Mouse (Mus musculus) left cerebral cortex, postnatal 36 days (tissue): Measurements from ENCODE around the gene Cdc42se2. TPM values are rescaled to one million over a fixed set of nuclear protein-coding genes. Genes with fewer than 3 reads are reported as not detected.

Source experiments
- DNase-seq, 2 experiments: peaks; one replicate each; pipeline ENCODE4 v3.0.0; 2021 to 2022; ENCODE audit warnings: low spot score in 2 of 2, mixed read lengths in 1 of 2
- intact Hi-C: fragments of 180-260 bp; cut with DNase I; formaldehyde crosslinking; loops from one replicate; pipeline ENCODE4 v1.15.1; 2025
- total RNA-seq, 2 experiments: library from RNA; stranded (reverse); gene quantifications; 2 replicates each; pipeline ENCODE4 v1.2.3; 2021

Gene Cdc42se2
- total RNA-seq = 100 to 1,000 TPM; 130 to 148 TPM

DNA sequence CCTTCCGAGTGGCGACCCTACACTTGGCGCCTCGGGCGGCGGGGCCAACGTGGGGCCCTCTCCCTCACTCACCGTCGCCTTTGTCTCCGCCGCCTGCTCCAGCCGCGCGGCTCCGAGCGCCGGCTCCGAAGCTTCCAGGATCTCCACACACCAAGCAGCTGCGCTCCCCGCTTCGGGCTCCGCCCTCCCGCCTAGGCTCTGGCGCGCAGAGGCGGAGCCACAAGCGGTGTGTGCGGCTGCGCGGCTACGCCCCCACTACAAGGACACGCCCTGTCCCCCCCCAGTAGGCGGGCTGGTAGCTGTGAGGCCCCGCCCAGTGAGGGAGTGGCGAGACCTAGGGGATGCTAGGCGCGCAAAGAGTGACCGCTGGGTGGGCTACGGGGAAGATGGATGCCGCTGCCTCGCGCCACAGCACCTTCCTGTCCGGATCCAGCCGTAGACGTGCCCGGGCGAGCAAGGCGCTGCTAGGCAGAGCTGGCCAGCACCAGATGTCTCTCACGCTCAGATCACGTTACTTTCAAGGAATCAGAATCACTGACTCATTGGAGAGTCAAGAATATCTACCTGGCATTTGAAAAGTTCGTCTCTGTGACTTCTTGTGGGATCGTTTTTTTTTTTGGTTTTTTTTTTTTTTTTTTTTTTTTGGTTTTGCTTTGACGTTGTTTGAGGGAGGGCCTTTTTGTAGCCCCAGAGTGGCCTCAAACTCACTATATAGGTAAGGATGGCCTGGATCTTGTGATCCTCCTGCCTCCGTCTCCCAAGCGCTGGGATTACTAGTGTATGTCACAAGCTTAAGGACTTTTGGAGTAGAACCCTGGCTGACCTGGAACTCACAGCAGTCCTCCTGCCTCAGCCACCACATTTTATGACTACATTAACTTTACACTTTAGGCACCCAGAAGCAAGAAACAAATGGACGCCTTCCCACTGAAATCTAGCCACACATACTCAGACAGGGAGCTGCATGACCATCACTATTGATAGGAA, at the start of gene Cdc42se2:
TSS of gene Cdc42se2 (minus strand) at position 188 of the 987 bp plus-strand sequence.
- intact Hi-C loops = loop anchor here (2.0 to 5.0 kb wide), 3 partner anchors 60 to 80 kb away; partner anchors contain the start of gene Lyrm7
- DNase-seq = peak; percentile 96

DNA sequence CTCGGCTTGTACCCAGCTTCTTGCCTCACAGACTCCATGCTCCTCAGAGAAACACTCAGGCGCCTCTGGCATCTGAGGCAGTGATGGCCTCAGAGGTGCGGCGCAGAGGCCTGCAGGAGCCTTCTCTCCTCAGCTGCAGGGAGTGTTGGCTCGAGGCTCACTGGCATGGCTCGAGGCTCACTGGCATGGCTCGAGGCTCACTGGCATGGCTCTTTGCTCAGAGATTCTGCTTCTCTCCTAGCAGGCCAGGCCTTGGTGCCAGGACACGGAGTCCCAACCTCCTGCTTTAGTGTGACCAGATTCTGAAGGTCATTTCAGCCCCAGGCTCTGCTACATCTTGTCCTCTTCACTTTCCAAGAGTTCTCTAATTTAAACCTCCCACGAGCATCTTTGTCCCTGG, 48.6 kb upstream of the Cdc42se2 start:
- peak in 1 of 2 experiments; percentile 25 for DNase-seq
- intact Hi-C loops = no loop called here

GRCm38 (mm10) chr11:54834596-54834995, 47.1 kb upstream of the Cdc42se2 start:
- no peak for DNase-seq
- intact Hi-C loops = no loop called here

DNA sequence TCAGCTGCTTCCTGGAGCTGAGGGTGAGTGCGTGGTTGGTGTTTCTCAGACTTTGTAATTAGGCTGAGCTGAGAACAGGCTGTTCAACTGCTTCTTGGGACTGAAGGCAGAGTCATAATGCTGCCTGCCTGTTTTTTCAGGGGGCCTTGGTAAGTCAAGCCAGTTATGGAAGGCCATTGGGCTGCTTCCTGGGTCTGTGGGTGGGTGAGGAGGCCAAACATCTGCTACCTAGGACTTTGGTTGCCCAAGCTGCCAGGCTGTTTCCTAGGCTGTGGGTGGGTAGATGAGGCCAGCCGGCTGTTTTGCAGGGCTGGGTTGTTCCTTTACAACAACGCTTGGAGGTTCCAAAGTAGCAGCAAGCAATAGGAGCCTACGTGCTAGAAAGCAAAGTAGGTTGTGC, 46.4 kb upstream of the Cdc42se2 start:
- intact Hi-C loops = loop anchor here (1.0 kb wide), 1 partner anchor 29 kb away; no protein-coding TSS in a partner anchor
- peak; percentile 85 to 89 for DNase-seq

DNA sequence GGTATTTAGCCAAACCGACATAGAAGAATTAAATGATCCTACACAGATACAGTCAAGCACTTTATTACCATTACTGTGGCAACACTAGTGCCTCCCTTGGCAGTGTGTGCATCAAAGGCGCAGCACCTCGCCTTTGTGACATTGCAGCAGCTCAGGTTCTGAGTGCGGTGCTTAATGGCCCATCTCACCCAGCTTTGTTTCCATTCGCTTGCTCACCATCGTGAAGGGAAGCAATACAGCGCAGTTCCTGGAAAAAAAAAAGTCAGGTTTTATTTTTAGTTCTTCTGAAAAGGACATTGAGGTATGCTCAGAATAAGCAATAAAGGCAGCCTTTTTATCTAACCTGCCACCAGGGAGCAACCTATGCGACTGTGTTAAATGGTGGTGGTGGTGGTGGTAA, 39.3 kb upstream of the Cdc42se2 start:
- no peak for DNase-seq
- intact Hi-C loops = no loop called here

DNA sequence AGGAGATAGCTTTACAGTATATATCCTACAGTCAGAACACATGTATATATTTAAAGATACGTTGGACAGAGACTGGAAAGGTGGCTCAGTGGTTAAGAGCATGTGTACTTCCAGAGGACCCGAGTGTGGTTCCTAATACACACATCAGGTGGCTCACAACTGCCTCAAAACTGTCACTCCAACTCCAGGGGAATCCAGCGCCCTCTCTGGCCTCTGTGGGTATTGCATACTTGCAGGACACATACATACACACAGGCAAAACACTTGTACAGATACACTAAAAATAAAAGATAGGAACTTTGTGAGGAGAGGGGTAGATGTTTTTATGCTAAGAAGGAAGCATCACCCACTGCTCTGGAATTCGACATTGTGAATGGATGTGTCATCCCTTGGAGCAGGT, 38.3 kb upstream of the Cdc42se2 start:
- intact Hi-C loops = no loop called here
- DNase-seq = no peak

DNA sequence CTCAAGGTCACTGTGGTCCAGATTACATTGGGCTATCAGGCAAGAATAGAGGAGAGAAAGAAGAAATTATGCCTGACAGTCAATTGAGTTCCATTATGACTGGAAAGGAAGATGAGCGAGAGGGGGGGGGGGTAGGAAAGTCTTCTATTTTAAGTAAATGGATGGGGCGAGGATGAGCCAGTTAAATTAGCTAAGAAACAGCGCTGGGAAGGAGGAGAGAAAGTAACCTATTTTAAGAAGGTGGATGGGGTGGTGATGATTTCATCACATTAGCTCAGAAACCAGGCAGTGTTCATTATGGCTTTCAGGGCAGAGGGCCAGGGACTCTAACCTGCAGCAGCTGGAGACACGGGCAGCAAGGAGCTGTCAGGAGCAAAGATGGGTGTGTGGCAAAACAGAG, 36.0 kb upstream of the Cdc42se2 start:
- peak; percentile 38 to 53 for DNase-seq
- intact Hi-C loops = no loop called here

DNA sequence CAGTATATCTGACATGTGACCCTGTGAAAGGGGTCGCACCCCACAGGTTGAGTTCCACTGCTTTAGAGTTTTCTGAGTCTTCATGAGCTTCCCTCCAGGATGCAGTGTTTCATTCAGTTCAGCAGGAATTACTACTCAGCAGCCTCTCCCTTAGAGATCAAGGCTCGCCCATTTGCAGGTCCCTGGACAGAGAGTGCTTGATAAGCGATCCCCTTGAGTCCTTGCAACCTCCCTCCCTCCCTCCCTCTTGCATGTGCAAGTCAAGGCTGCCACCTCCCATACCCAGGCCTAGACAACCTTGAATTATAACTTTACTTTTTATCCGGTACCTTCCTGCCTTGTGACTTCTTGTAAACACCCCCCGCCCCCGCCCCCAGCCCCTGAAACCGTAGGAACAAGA, 32.0 kb upstream of the Cdc42se2 start:
- DNase-seq = no peak

DNA sequence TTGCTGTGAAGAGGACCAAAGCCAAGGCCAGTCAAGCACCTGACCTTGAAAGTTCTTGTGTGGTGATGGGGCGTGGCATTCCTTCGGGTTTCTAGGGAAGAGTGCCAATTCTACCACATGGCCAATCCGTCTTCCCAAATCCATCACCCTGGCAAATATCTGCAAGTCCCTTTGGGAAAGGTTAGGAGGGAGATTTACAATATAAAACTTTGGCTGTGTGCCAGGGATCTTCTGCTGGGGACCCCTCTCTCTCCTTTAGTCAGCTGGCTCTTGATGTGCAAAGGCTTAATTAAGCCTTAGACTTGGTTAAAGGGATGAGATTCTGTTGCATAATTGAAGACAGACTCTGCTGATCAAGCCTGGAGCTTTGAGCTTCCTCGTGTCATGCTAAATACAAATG, 30.0 kb upstream of the Cdc42se2 start:
- intact Hi-C loops = no loop called here
- DNase-seq = no peak

More for the DNA sequence above, 32.0 kb upstream of the Cdc42se2 start:
- intact Hi-C loops = no loop called here

DNA sequence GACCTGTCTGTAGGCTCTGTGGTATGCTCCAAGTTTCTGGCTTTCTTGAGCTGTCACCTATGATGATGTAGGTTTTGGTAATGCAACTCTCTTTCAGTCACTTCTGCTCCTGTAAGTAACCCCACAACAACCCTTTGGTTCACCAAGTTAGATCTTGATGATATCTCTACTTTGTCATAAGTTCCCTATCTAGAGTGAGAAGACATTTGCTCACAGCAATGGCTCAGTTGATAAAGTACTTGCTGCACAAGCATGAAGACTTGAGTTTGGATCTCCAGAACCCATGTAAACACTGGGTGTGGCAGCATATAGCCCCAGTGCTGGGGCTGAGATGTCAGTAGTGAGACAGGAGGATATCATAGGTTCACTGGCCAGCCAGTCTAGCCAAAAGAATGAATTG, 28.2 kb upstream of the Cdc42se2 start:
- no peak for DNase-seq
- intact Hi-C loops = no loop called here

DNA sequence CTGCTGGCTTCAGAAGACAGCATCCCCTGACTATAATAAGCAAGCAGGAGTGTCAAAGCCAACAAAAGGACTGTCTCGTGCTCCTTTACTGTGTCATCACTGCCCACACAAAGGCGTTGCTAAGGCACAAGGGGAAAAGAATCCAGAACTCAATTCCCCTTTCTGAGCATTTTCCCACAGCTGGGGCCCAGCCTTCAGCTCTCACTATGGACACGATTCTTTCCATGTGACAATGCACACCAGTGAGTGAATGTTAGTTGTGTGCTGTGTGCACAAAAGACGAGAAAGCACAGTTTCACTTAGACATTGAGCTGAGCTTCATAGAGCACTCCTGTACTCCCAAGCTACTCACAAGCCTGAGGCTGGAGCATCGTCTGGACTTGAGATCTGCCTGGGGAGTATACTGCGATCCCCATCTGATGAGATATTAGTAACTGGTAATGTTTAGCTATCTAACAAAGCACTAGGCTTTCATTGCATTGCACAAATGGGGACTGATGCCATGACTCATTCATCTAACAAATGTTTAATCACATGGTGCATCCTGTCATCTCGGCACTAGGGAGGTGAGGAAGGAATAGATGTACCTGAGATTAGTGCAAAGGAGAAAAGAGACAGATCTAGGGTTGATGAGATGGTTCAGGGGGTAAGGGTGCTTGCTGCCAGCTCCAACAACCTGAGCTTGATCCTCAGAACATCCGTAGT, 25.5 kb upstream of the Cdc42se2 start:
- DNase-seq = peak; percentile 46 to 59
- intact Hi-C loops = no loop called here

DNA sequence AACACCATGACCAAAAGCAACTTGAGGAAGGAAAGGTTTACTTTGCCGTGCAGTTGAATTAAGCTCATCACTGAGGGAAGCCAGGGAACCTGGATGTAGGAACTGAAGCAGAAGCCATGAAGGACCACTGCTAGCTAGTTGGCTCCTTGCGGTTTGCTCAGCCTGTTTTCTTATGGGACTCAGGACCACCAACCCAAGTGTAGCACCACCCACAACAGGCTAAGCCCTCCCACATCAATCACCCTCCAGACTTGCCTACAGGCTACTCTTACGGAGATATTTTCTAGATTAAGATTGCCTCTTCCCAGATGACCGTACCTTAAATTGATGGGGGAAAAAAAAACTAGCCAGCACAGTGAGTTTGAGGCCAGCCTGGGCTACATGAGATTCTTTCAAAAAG, 24.8 kb upstream of the Cdc42se2 start:
- intact Hi-C loops = no loop called here
- DNase-seq = no peak

DNA sequence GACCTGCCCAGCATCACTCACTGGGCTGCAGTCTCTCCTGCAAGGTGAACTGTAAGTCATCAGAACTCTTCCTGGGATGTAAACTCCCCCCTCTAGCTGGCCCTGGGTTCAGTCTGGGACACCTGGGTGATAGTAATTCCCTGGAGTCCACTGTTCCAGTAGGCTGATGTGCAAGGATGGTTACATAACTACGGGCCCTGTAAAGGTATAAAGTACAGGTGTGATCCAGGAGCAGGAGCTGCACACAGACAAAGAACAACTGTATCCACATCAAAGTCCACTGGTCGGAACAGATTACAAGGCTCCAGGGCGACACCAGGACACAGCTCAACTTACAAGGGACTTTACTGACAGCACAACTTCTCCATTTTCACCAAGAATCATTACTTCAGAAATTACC, 23.6 kb upstream of the Cdc42se2 start:
- intact Hi-C loops = no loop called here
- DNase-seq = no peak

DNA sequence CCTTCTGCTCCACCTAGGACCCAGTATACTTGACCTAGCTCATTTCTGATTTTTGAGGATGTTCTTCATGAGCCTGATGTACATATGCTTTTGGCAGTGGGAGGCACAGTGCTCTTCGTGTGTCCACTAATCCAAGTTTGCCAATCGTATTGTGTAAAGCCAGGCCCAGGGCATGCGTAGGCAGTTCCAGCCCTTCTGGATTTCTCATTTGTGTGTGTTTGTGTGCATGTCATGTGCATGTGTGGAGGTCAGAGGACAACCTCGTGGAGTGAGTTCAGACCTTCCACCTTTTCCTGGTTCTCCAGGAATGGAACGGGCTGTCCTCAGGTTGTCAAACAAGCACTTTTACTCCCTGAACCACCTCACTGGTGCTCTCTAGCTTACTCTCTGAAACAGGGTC, 22.1 kb upstream of the Cdc42se2 start:
- intact Hi-C loops = no loop called here
- DNase-seq = no peak

GRCm38 (mm10) chr11:54808177-54808576, 20.7 kb upstream of the Cdc42se2 start:
- DNase-seq = no peak
- intact Hi-C loops = no loop called here

DNA sequence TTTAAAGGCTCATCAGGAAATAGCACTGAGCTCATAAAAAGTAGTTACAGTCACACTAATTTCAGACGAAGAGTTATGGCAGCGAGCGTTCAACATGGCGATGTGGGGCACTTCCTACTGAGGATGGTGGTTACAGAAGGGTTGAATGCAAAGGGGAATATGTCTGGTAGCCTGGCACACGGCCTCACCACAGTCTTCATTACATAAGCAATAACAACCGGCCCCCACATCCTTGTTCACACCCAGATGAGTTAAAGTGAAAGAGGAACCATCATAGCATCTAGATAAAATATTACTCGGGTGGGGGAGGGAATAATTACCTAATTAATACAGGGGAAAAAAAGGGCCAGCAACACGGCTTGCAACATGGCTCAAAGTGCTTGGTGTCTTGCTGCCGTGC, 20.2 kb upstream of the Cdc42se2 start:
- no peak for DNase-seq
- intact Hi-C loops = no loop called here

GRCm38 (mm10) chr11:54806891-54807290, 19.4 kb upstream of the Cdc42se2 start:
- intact Hi-C loops = no loop called here
- no peak for DNase-seq

DNA sequence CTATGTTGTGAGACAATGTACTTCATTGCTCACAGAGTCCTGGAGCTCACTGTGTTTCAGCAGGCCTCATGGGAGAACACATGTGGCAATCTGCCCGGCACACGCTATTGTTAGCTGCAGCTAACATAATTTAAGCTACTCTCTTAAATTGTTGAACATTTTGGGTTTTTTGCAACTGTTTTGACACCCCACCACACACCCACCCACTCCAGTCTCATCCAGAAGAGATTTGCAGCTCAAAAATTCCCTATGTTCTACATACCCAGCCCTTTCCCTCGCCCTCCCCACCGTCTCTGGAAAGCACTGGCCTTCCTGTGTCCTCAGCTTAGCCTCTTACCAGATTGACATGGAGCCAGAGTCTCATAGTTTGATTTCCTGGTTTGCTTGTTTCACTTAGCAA, 17.7 kb upstream of the Cdc42se2 start:
- intact Hi-C loops = loop anchor here (1.0 kb wide), 1 partner anchor 28 kb away; no protein-coding TSS in a partner anchor
- peak; percentile 87 to 89 for DNase-seq

GRCm38 (mm10) chr11:54802621-54803020, 15.1 kb upstream of the Cdc42se2 start:
- no peak for DNase-seq
- intact Hi-C loops = no loop called here

GRCm38 (mm10) chr11:54801791-54802558, 14.5 kb upstream of the Cdc42se2 start:
- no peak for DNase-seq
- intact Hi-C loops = no loop called here
